8 mouse cellular contexts compared by ENCODE assay signal in genomic region chr11:62251047-62251446, GRCm38 (mm10). TPM values are rescaled to one million over a fixed set of nuclear protein-coding genes. Genes with fewer than 3 reads are reported as not detected.
DNase-seq lines count a peak whose midpoint lies in the region; ATAC-seq and TF ChIP-seq lines count a peak whose summit lies in the region.

No protein-coding gene starts in this region.

- peak; percentile 57 for DNase-seq in kidney, postnatal 0 days (ENCODE audit: low spot score)
- peak; percentile 91 for DNase-seq in embryonic facial prominence, embryonic 11.5 days (ENCODE audit: low spot score)
- no peak for DNase-seq in left cerebral cortex, postnatal 25 days (ENCODE audit: low spot score in 2 of 2)
- DNase-seq in spleen, postnatal 14 days (ENCODE audit: low spot score in 2 of 2), result no peak
- DNase-seq in ovary, postnatal 14 days (ENCODE audit: low spot score), result no peak

- WGBS in kidney, postnatal 0 days, result 50% methylated on average over 11 of the region's 11 CpGs
- 54% methylated on average over 11 of the region's 11 CpGs for WGBS in kidney, embryonic 14.5 days
- 27% methylated on average over 11 of the region's 11 CpGs for WGBS in embryonic facial prominence, embryonic 11.5 days
- 8% methylated on average over 11 of the region's 11 CpGs for WGBS in limb, embryonic 15.5 days
- WGBS in neural tube, embryonic 15.5 days, result 74% methylated on average over 11 of the region's 11 CpGs

- peaks cover 9% of the 10 kb centered on the region; the same call in 1 of the 2 replicates for H3K4me1 ChIP-seq in kidney, postnatal 0 days (replicated peaks; ENCODE audit: insufficient read depth, low read length)
- peaks cover 3% of the 10 kb centered on the region; the same call in 1 of the 2 replicates for H3K4me1 ChIP-seq in kidney, embryonic 14.5 days (ENCODE audit: control insufficient read depth, insufficient read depth, low read length)
- 0 out of 2 replicates have a peak, but pooled peaks cover 3% of the 10 kb centered on the region for H3K4me1 ChIP-seq in embryonic facial prominence, embryonic 11.5 days (ENCODE audit: control insufficient read depth, insufficient read depth, low read length)
- H3K4me1 ChIP-seq in limb, embryonic 15.5 days, result peaks cover 45% of the 10 kb centered on the region
- H3K4me1 ChIP-seq in neural tube, embryonic 15.5 days, result peaks cover 20% of the 10 kb centered on the region

- no peak for ATAC-seq in kidney, postnatal 0 days (replicated peaks; ENCODE audit: low FRiP score, low read depth)
- no peak for ATAC-seq in kidney, embryonic 14.5 days (ENCODE audit: low FRiP score, low TSS enrichment)
- peak; percentile 32; the same call in 1 of the 2 replicates for ATAC-seq in embryonic facial prominence, embryonic 11.5 days (replicated peaks; ENCODE audit: insufficient number of reproducible peaks, low FRiP score, low TSS enrichment, low read depth)
- ATAC-seq in limb, embryonic 15.5 days (ENCODE audit: insufficient number of reproducible peaks, low FRiP score, low TSS enrichment, low read depth), result peak; percentile 64
- ATAC-seq in neural tube, embryonic 15.5 days (ENCODE audit: low FRiP score), result no peak

- no peaks in the 10 kb centered on the region for H3K36me3 ChIP-seq in kidney, postnatal 0 days (ENCODE audit: insufficient read depth, low read length)
- no peaks in the 10 kb centered on the region for H3K36me3 ChIP-seq in kidney, embryonic 14.5 days (ENCODE audit: control insufficient read depth, insufficient read depth, low read length)
- no peaks in the 10 kb centered on the region for H3K36me3 ChIP-seq in embryonic facial prominence, embryonic 11.5 days (replicated peaks; ENCODE audit: control insufficient read depth, insufficient read depth, low read depth, low read length)
- no peaks in the 10 kb centered on the region for H3K36me3 ChIP-seq in limb, embryonic 15.5 days
- no peaks in the 10 kb centered on the region for H3K36me3 ChIP-seq in neural tube, embryonic 15.5 days

- no peak overlapping the region for H3K9ac ChIP-seq in kidney, postnatal 0 days (ENCODE audit: low read depth, low read length)
- no peak overlapping the region for H3K9ac ChIP-seq in kidney, embryonic 14.5 days (ENCODE audit: low read depth, low read length)
- 0 out of 2 replicates have a peak overlapping the region, but pooled peaks have one; percentile 18 for H3K9ac ChIP-seq in embryonic facial prominence, embryonic 11.5 days (replicated peaks; ENCODE audit: low read length)
- H3K9ac ChIP-seq in limb, embryonic 15.5 days, result peak overlapping the region; percentile 18; the same call in 1 of the 2 replicates
- no peak overlapping the region for H3K9ac ChIP-seq in neural tube, embryonic 15.5 days (replicated peaks)

- peaks cover 7% of the 10 kb centered on the region; the same call in 1 of the 2 replicates for H3K27me3 ChIP-seq in kidney, postnatal 0 days (ENCODE audit: insufficient read depth, low read length)
- H3K27me3 ChIP-seq in kidney, embryonic 14.5 days (ENCODE audit: control insufficient read depth, insufficient read depth, low read length), result peaks cover 22% of the 10 kb centered on the region
- no peaks in the 10 kb centered on the region for H3K27me3 ChIP-seq in embryonic facial prominence, embryonic 11.5 days (ENCODE audit: control insufficient read depth, insufficient read depth, low read length)
- 0 out of 2 replicates have a peak, but pooled peaks cover 11% of the 10 kb centered on the region for H3K27me3 ChIP-seq in limb, embryonic 15.5 days
- peaks cover 29% of the 10 kb centered on the region for H3K27me3 ChIP-seq in neural tube, embryonic 15.5 days (replicated peaks)

- intact Hi-C loops in left cerebral cortex, postnatal 25 days (cut with DNase I), result no loop called here

- H3K4me3 ChIP-seq in kidney, postnatal 0 days (replicated peaks; ENCODE audit: low read depth, low read length), result no peak overlapping the region
- H3K4me3 ChIP-seq in kidney, embryonic 14.5 days (ENCODE audit: low read length), result no peak overlapping the region
- 0 out of 2 replicates have a peak overlapping the region, but pooled peaks have one; percentile 9 for H3K4me3 ChIP-seq in embryonic facial prominence, embryonic 11.5 days (ENCODE audit: low read depth, low read length)
- H3K4me3 ChIP-seq in limb, embryonic 15.5 days, result peak overlapping the region; percentile 67
- no peak overlapping the region for H3K4me3 ChIP-seq in neural tube, embryonic 15.5 days (replicated peaks)

- H3K9me3 ChIP-seq in kidney, postnatal 0 days (replicated peaks; ENCODE audit: low read length), result no peaks in the 10 kb centered on the region
- no peaks in the 10 kb centered on the region for H3K9me3 ChIP-seq in kidney, embryonic 14.5 days (ENCODE audit: control insufficient read depth, low read length)
- no peaks in the 10 kb centered on the region for H3K9me3 ChIP-seq in embryonic facial prominence, embryonic 11.5 days (replicated peaks; ENCODE audit: control insufficient read depth, low read length)
- H3K9me3 ChIP-seq in limb, embryonic 15.5 days, result no peaks in the 10 kb centered on the region
- no peaks in the 10 kb centered on the region for H3K9me3 ChIP-seq in neural tube, embryonic 15.5 days (replicated peaks)

- H3K27ac ChIP-seq in kidney, postnatal 0 days, result no peak overlapping the region
- no peak overlapping the region for H3K27ac ChIP-seq in kidney, embryonic 14.5 days (ENCODE audit: low read depth, low read length)
- peak overlapping the region; percentile 43; the same call in 1 of the 2 replicates for H3K27ac ChIP-seq in embryonic facial prominence, embryonic 11.5 days (replicated peaks; ENCODE audit: low read depth, low read length)
- H3K27ac ChIP-seq in limb, embryonic 15.5 days, result peak overlapping the region; percentile 67; the same call in 1 of the 2 replicates
- no peak overlapping the region for H3K27ac ChIP-seq in neural tube, embryonic 15.5 days (replicated peaks)

- H3K4me2 ChIP-seq in kidney, postnatal 0 days (ENCODE audit: low read length), result peak overlapping the region; percentile 16; the same call in 1 of the 2 replicates
- H3K4me2 ChIP-seq in kidney, embryonic 14.5 days (replicated peaks; ENCODE audit: low read depth, low read length), result no peak overlapping the region
- H3K4me2 ChIP-seq in embryonic facial prominence, embryonic 11.5 days (ENCODE audit: low read depth, low read length), result peak overlapping the region; percentile 34
- peak overlapping the region; percentile 99 for H3K4me2 ChIP-seq in limb, embryonic 15.5 days
- H3K4me2 ChIP-seq in neural tube, embryonic 15.5 days, result peak overlapping the region; percentile 100

- TF ChIP-seq CTCF in kidney, postnatal 0 days (IDR thresholded peaks at IDR 0.05; ENCODE audit: low read depth), result no peak

RNA-seq across cellular contexts. Expression of gene Adora2b, which starts 2.3 kb away (rescaled TPM):
- polyA plus RNA-seq in kidney, postnatal 0 days (2015; fragmentation: Nextera tagmentation; extraction: Ambion mirVana), result 6.1 and 6.8 TPM in 2 replicates
- polyA plus RNA-seq in kidney, embryonic 14.5 days (2014; fragmentation: Nextera tagmentation; extraction: Ambion mirVana), result 0.97 and 2.0 TPM in 2 replicates
- 8.1 and 9.8 TPM in 2 replicates for polyA plus RNA-seq in embryonic facial prominence, embryonic 11.5 days (2014; fragmentation: Nextera tagmentation; extraction: Ambion mirVana)
- polyA plus RNA-seq in limb, embryonic 15.5 days (2015; fragmentation: Nextera tagmentation; extraction: Ambion mirVana), result 13.9 and 14.4 TPM in 2 replicates
- 7.1 and 7.5 TPM in 2 replicates for polyA plus RNA-seq in neural tube, embryonic 15.5 days (2015; fragmentation: Nextera tagmentation; extraction: Ambion mirVana)
- 1 to 10 TPM; 6.6 to 7.9 TPM for total RNA-seq in left cerebral cortex, postnatal 25 days (2021)

RNA-seq across cellular contexts. Expression of gene Zswim7, which starts 30.1 kb away (rescaled TPM):
- polyA plus RNA-seq in kidney, postnatal 0 days (2015; fragmentation: Nextera tagmentation; extraction: Ambion mirVana), result 37.2 and 43.8 TPM in 2 replicates
- 24.0 and 30.5 TPM in 2 replicates for polyA plus RNA-seq in kidney, embryonic 14.5 days (2014; fragmentation: Nextera tagmentation; extraction: Ambion mirVana)
- 24.3 and 24.6 TPM in 2 replicates for polyA plus RNA-seq in embryonic facial prominence, embryonic 11.5 days (2014; fragmentation: Nextera tagmentation; extraction: Ambion mirVana)
- 16.3 and 16.5 TPM in 2 replicates for polyA plus RNA-seq in limb, embryonic 15.5 days (2015; fragmentation: Nextera tagmentation; extraction: Ambion mirVana)
- 17.3 and 19.4 TPM in 2 replicates for polyA plus RNA-seq in neural tube, embryonic 15.5 days (2015; fragmentation: Nextera tagmentation; extraction: Ambion mirVana)
- 10 to 100 TPM; 15.3 to 16.9 TPM for total RNA-seq in left cerebral cortex, postnatal 25 days (2021)

RNA-seq across cellular contexts. Expression of gene Ttc19, which starts 30.2 kb away (rescaled TPM):
- 17.4 and 19.1 TPM in 2 replicates for polyA plus RNA-seq in kidney, postnatal 0 days (2015; fragmentation: Nextera tagmentation; extraction: Ambion mirVana)
- 18.4 and 19.6 TPM in 2 replicates for polyA plus RNA-seq in kidney, embryonic 14.5 days (2014; fragmentation: Nextera tagmentation; extraction: Ambion mirVana)
- 13.0 and 13.6 TPM in 2 replicates for polyA plus RNA-seq in embryonic facial prominence, embryonic 11.5 days (2014; fragmentation: Nextera tagmentation; extraction: Ambion mirVana)
- polyA plus RNA-seq in limb, embryonic 15.5 days (2015; fragmentation: Nextera tagmentation; extraction: Ambion mirVana), result 17.0 and 19.1 TPM in 2 replicates
- polyA plus RNA-seq in neural tube, embryonic 15.5 days (2015; fragmentation: Nextera tagmentation; extraction: Ambion mirVana), result 43.8 and 50.6 TPM in 2 replicates
- 10 to 100 TPM; 84.9 to 88.4 TPM for total RNA-seq in left cerebral cortex, postnatal 25 days (2021)

Comparison
In these comparisons a context has a peak if more than half of its experiments do, and no peak if none do; other contexts are left out.
1. ATAC-seq: peak in embryonic facial prominence, embryonic 11.5 days (single experiment) and limb, embryonic 15.5 days (single experiment); none in kidney, postnatal 0 days (single experiment), kidney, embryonic 14.5 days (single experiment) and neural tube, embryonic 15.5 days (single experiment).
2. DNase-seq: peak in kidney, postnatal 0 days (single experiment) and embryonic facial prominence, embryonic 11.5 days (single experiment); none in left cerebral cortex, postnatal 25 days (0 of 2), spleen, postnatal 14 days (0 of 2) and ovary, postnatal 14 days (single experiment).
3. H3K27ac ChIP-seq: peak in embryonic facial prominence, embryonic 11.5 days (single experiment) and limb, embryonic 15.5 days (single experiment); none in kidney, postnatal 0 days (single experiment), kidney, embryonic 14.5 days (single experiment) and neural tube, embryonic 15.5 days (single experiment).
4. H3K4me3 ChIP-seq: peak in embryonic facial prominence, embryonic 11.5 days (single experiment) and limb, embryonic 15.5 days (single experiment); none in kidney, postnatal 0 days (single experiment), kidney, embryonic 14.5 days (single experiment) and neural tube, embryonic 15.5 days (single experiment).
5. H3K9ac ChIP-seq: peak in embryonic facial prominence, embryonic 11.5 days (single experiment) and limb, embryonic 15.5 days (single experiment); none in kidney, postnatal 0 days (single experiment), kidney, embryonic 14.5 days (single experiment) and neural tube, embryonic 15.5 days (single experiment).